Mouse (Mus musculus): ENCODE data around the gene Hist2h2be.
A peak's percentile ranks its signal among the peaks of the same experiment; 100 is the strongest.
"Not testable (repeated sequence)": the region's sequence is repeated elsewhere in the genome, so short reads cannot be mapped to it uniquely, and the experiment has no call there.

Gene Hist2h2be

GRCm38 (mm10) chr3:96220765-96221639 is at the start of gene Hist2h2be, which contains the start of gene Hist2h2ac:
TSS of gene Hist2h2be (plus strand) at chr3:96221119.
TSS of gene Hist2h2ac (minus strand) at chr3:96220880.
- DNase-seq: peak; percentile 74 to 80

GRCm38 (mm10) chr3:96171583-96172196 is 49.2 kb upstream of the Hist2h2be start:
- no peak for DNase-seq

GRCm38 (mm10) chr3:96172197-96173178 is 48.4 kb upstream of the Hist2h2be start, which contains the start of gene Sf3b4:
TSS of gene Sf3b4 (plus strand) at chr3:96172332.
- DNase-seq: peak; percentile 74 to 76

- no peak for DNase-seq
Measured at GRCm38 (mm10) chr3:96173185-96173584, 47.7 kb upstream of the Hist2h2be start.

GRCm38 (mm10) chr3:96174042-96174441 is 46.9 kb upstream of the Hist2h2be start:
- DNase-seq: not testable (repeated sequence)

- no peak for DNase-seq
Measured at GRCm38 (mm10) chr3:96175251-96175650, 45.7 kb upstream of the Hist2h2be start.

GRCm38 (mm10) chr3:96178427-96178826 is 42.5 kb upstream of the Hist2h2be start:
- DNase-seq: no peak

- DNase-seq: no peak
Measured at GRCm38 (mm10) chr3:96178902-96179301, 42.0 kb upstream of the Hist2h2be start.

GRCm38 (mm10) chr3:96179531-96179930 is 41.4 kb upstream of the Hist2h2be start:
- DNase-seq: no peak

- peak; percentile 35 to 52 for DNase-seq
Measured at GRCm38 (mm10) chr3:96180727-96181477, 40.0 kb upstream of the Hist2h2be start, which contains the start of gene Sv2a. TSS of gene Sv2a (plus strand) at chr3:96181151.

GRCm38 (mm10) chr3:96181510-96182381 is 39.2 kb upstream of the Hist2h2be start:
- DNase-seq: no peak

GRCm38 (mm10) chr3:96182382-96182776 is 38.5 kb upstream of the Hist2h2be start:
- DNase-seq: no peak

- no peak for DNase-seq
Measured at GRCm38 (mm10) chr3:96192977-96193376, 27.9 kb upstream of the Hist2h2be start.

- DNase-seq: no peak
Measured at GRCm38 (mm10) chr3:96194966-96195365, 26.0 kb upstream of the Hist2h2be start.

GRCm38 (mm10) chr3:96195616-96196313 is 25.2 kb upstream of the Hist2h2be start:
- no peak for DNase-seq

- DNase-seq: no peak
Measured at GRCm38 (mm10) chr3:96196437-96197128, 24.3 kb upstream of the Hist2h2be start.

GRCm38 (mm10) chr3:96197129-96197749 is 23.7 kb upstream of the Hist2h2be start:
- DNase-seq: peak; percentile 79 to 80

- DNase-seq: no peak
Measured at GRCm38 (mm10) chr3:96198181-96198580, 22.7 kb upstream of the Hist2h2be start.

Measured in spleen, adult 18-20 months (tissue).